Mouse (Mus musculus) heart, embryonic 16.5 days (tissue): ENCODE data around the gene Cyp2j8. TPM values are rescaled to one million over a fixed set of nuclear protein-coding genes. Genes with fewer than 3 reads are reported as not detected.

Experiments used
- polyA plus RNA-seq: library from polyadenylated mRNA; unstranded; fragments of >200 nt; fragmentation: Nextera tagmentation; extraction: Ambion mirVana; gene quantifications from 2 replicates; pipeline ENCODE4 v1.2.1, GENCODE M21; 2015

The Cyp2j8 gene
- polyA plus RNA-seq, 1 experiment from 2014 or later: not detected

Other genes starting within 250 kb of the Cyp2j8 start
- gene Cyp2j11, start 158.7 kb downstream of the Cyp2j8 start, polyA plus RNA-seq: not detected in 2 replicates
- 4.4 and 4.9 TPM in 2 replicates for gene Cyp2j6, start 46.3 kb upstream of the Cyp2j8 start, polyA plus RNA-seq
- gene Cyp2j9, start 84.2 kb upstream of the Cyp2j8 start, polyA plus RNA-seq: 1.3 TPM in 2 replicates
- not detected in 2 replicates for gene Cyp2j5, start 156.8 kb upstream of the Cyp2j8 start, polyA plus RNA-seq